Mouse (Mus musculus) hindbrain, embryonic 15.5 days (tissue): ENCODE results near the gene Cdca4. TPM values are rescaled to one million over a fixed set of nuclear protein-coding genes. Genes with fewer than 3 reads are reported as not detected.

ENCODE experiments used
- ATAC-seq: fragments of 200-750 bp; cut with Nextera tagmentation; 2 replicates; pipeline ENCODE4 v1.8.0; 2017; ENCODE audit warnings: low read depth, moderate number of reproducible peaks, moderate TSS enrichment; ENCODE audit not compliant: low FRiP score
- H3K27ac ChIP-seq: fragments of 300-500 bp; sonication (generic); replicated peaks from 2 replicates; pipeline ENCODE4 v1.5.1; 2015; ENCODE audit warnings: mild to moderate bottlenecking, inconsistent platforms
- H3K27me3 ChIP-seq: fragments of 300-500 bp; sonication (generic); 2 replicates; pipeline ENCODE4 v1.6.1; 2015; ENCODE audit warnings: control low read depth, inconsistent platforms
- H3K36me3 ChIP-seq: fragments of 300-500 bp; sonication (generic); 2 replicates; pipeline ENCODE4 v1.6.1; 2015; ENCODE audit warnings: control low read depth, inconsistent platforms
- H3K4me1 ChIP-seq: fragments of 300-500 bp; sonication (generic); replicated peaks from 2 replicates; pipeline ENCODE4 v1.6.1; 2015; ENCODE audit warnings: control low read depth, inconsistent platforms
- H3K4me2 ChIP-seq: fragments of 300-500 bp; sonication (generic); 2 replicates; pipeline ENCODE4 v1.6.1; 2015; ENCODE audit warnings: moderate library complexity, mild to moderate bottlenecking, inconsistent platforms
- H3K4me3 ChIP-seq: fragments of 300-500 bp; sonication (generic); 2 replicates; pipeline ENCODE4 v1.5.1; 2015; ENCODE audit warnings: mild to moderate bottlenecking, inconsistent platforms
- H3K9ac ChIP-seq: fragments of 300-500 bp; sonication (generic); 2 replicates; pipeline ENCODE4 v1.6.1; 2015; ENCODE audit warnings: inconsistent platforms
- H3K9me3 ChIP-seq: fragments of 300-500 bp; sonication (generic); 2 replicates; pipeline ENCODE4 v1.6.1; 2016; ENCODE audit warnings: control low read depth, inconsistent platforms
- WGBS: fragments of 180-500 bp; shearing (Covaris S2); methylation state at CpG from one replicate; pipeline ENCODE4 v1.1.7; 2015; 5-methylcytosine and 5-hydroxymethylcytosine counted together
- polyA plus RNA-seq: library from polyadenylated mRNA; unstranded; fragments of >200 nt; fragmentation: Nextera tagmentation; extraction: Ambion mirVana; gene quantifications from 2 replicates; pipeline ENCODE4 v1.2.1, GENCODE M21; 2015

Gene Cdca4
- polyA plus RNA-seq, 1 experiment from 2014 or later: 37.3 TPM

- Histone ChIP-seq H3K4me1 (peaks cover 7% of the 10 kb centered on the region), H3K9me3 (no peaks in the 10 kb centered on the region), H3K9ac (no peak within 1 kb of the TSS), H3K36me3 (no peaks in the 10 kb centered on the region), H3K4me2 (no peak within 1 kb of the TSS), H3K27ac (no peak within 1 kb of the TSS), H3K4me3 (no peak within 1 kb of the TSS), H3K27me3 (peaks cover 13% of the 10 kb centered on the region; the same call in 1 of the 2 replicates)
- ATAC-seq: no peak
- 70% methylated on average over 13 of the region's 13 CpGs for WGBS
Observed at GRCm38 (mm10) chr12:112868178-112869087, 39.2 kb upstream of the Cdca4 start, which contains the start of gene Gpr132. Gene Gpr132, minus strand, starts transcription at chr12:112868228.

DNA sequence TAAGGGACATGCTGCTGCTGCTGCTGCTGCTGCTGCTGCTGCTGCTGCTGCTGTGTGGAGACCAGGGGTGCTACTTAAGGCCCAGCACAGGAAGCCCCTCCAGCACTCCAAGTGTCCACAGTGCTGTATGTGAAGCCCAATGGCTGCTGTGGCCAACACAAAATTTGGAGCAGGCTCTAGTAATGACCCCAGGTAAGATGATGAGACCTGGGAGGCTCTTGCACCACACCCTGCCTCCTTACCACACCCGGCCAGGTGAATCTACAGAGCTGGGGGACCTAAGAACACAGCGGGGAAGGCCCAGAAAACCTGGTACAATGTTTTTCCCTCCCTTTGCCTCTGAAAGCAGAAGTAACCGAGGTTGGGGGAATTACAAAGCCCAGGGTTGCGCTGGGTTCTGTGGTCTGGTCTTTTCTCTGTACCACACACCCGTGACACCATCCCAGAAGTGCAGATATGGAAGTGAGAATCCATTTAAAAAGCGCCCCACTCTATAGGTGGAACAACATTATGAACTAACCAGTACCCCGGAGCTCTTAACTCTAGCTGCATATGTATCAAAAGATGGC, 38.0 kb upstream of the Cdca4 start:
- no peak for ATAC-seq
- no peak overlapping the region for H3K4me3 ChIP-seq
- H3K4me1 ChIP-seq: peaks cover 6% of the 10 kb centered on the region
- H3K36me3 ChIP-seq: no peaks in the 10 kb centered on the region
- H3K27me3 ChIP-seq: 0 out of 2 replicates have a peak, but pooled peaks cover 6% of the 10 kb centered on the region
- WGBS: 92% methylated on average over 7 of the region's 7 CpGs
- no peak overlapping the region for H3K9ac ChIP-seq
- no peaks in the 10 kb centered on the region for H3K9me3 ChIP-seq
- no peak overlapping the region for H3K27ac ChIP-seq
- H3K4me2 ChIP-seq: no peak overlapping the region

GRCm38 (mm10) chr12:112866467-112867080, 37.4 kb upstream of the Cdca4 start:
- Histone ChIP-seq H3K36me3 (no peaks in the 10 kb centered on the region), H3K27me3 (0 out of 2 replicates have a peak, but pooled peaks cover 5% of the 10 kb centered on the region), H3K4me2 (no peak overlapping the region), H3K9me3 (no peaks in the 10 kb centered on the region), H3K4me3 (no peak overlapping the region), H3K9ac (no peak overlapping the region), H3K27ac (no peak overlapping the region), H3K4me1 (peaks cover 6% of the 10 kb centered on the region)
- ATAC-seq: no peak
- WGBS: 77% methylated on average over 8 of the region's 8 CpGs

DNA sequence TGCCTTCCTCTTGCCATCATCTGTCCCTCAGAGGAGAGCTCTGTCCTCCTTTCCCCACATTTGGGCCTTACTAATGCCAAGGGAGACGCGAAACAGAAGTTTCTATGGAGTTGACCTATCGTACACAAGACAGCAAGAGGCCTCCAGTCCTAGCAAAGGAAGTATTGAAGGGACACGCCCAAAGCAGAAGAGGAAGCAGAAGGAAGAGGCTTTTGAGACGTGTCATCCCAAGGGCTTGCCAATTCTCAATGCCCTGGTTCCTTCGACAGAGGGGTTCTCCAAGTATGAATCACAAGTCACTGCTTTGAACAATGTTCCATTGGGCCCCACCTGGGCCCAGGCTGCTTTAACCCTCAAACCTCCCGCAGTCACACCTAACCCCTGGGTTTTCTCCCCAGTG, 35.6 kb upstream of the Cdca4 start:
- no peak overlapping the region for H3K9ac ChIP-seq
- H3K4me3 ChIP-seq: no peak overlapping the region
- WGBS: 83% methylated on average over 7 of the region's 7 CpGs
- H3K9me3 ChIP-seq: no peaks in the 10 kb centered on the region
- H3K27me3 ChIP-seq: no peaks in the 10 kb centered on the region
- H3K27ac ChIP-seq: no peak overlapping the region
- no peak overlapping the region for H3K4me2 ChIP-seq
- peaks cover 4% of the 10 kb centered on the region for H3K4me1 ChIP-seq
- no peak for ATAC-seq
- no peaks in the 10 kb centered on the region for H3K36me3 ChIP-seq

DNA sequence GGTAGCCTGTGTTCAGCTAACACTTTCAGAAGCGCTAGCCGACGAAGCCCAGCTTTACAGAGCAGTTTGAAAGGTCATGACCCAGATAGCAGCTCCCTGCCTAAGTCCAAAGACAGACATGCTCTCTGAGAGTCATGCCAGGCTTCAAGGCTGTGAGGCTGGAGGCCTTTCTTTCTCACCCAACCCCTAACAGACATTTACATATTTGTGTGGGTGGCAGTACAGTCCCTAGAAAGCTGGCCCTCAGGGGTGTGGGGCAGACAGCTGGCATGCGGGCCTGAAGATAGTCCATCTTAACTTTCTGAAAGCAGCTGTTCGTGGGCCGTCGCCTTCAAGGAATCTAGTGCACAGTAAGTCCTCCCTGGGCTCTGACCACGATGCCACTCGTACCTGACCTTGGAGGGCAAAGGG, 32.7 kb upstream of the Cdca4 start:
- no peak overlapping the region for H3K27ac ChIP-seq
- no peaks in the 10 kb centered on the region for H3K9me3 ChIP-seq
- no peak overlapping the region for H3K4me2 ChIP-seq
- no peak for ATAC-seq
- no peak overlapping the region for H3K4me3 ChIP-seq
- H3K27me3 ChIP-seq: no peaks in the 10 kb centered on the region
- H3K36me3 ChIP-seq: no peaks in the 10 kb centered on the region
- H3K9ac ChIP-seq: no peak overlapping the region
- WGBS: 60% methylated on average over 9 of the region's 9 CpGs
- no peaks in the 10 kb centered on the region for H3K4me1 ChIP-seq

- Histone ChIP-seq H3K9me3 (no peaks in the 10 kb centered on the region), H3K4me1 (no peaks in the 10 kb centered on the region), H3K4me3 (no peak overlapping the region), H3K9ac (no peak overlapping the region), H3K27me3 (no peaks in the 10 kb centered on the region), H3K27ac (no peak overlapping the region), H3K36me3 (no peaks in the 10 kb centered on the region), H3K4me2 (no peak overlapping the region)
- 77% methylated on average over 7 of the region's 7 CpGs for WGBS
- no peak for ATAC-seq
Observed at GRCm38 (mm10) chr12:112860765-112861164, 31.5 kb upstream of the Cdca4 start.

- no peak overlapping the region for H3K4me2 ChIP-seq
- 76% methylated on average over 8 of the region's 8 CpGs for WGBS
- no peak for ATAC-seq
- no peaks in the 10 kb centered on the region for H3K4me1 ChIP-seq
- no peak overlapping the region for H3K9ac ChIP-seq
- no peaks in the 10 kb centered on the region for H3K36me3 ChIP-seq
- no peak overlapping the region for H3K27ac ChIP-seq
- H3K9me3 ChIP-seq: no peaks in the 10 kb centered on the region
- H3K4me3 ChIP-seq: no peak overlapping the region
- no peaks in the 10 kb centered on the region for H3K27me3 ChIP-seq
Observed at GRCm38 (mm10) chr12:112859930-112860329, 30.7 kb upstream of the Cdca4 start.

GRCm38 (mm10) chr12:112858581-112859336, 29.5 kb upstream of the Cdca4 start:
- Histone ChIP-seq H3K36me3 (no peaks in the 10 kb centered on the region), H3K4me1 (no peaks in the 10 kb centered on the region), H3K4me2 (no peak overlapping the region), H3K9ac (no peak overlapping the region), H3K4me3 (no peak overlapping the region), H3K27me3 (no peaks in the 10 kb centered on the region), H3K27ac (no peak overlapping the region), H3K9me3 (no peaks in the 10 kb centered on the region)
- 95% methylated on average over 9 of the region's 9 CpGs for WGBS
- no peak for ATAC-seq

- H3K9ac ChIP-seq: no peak overlapping the region
- H3K4me3 ChIP-seq: no peak overlapping the region
- H3K9me3 ChIP-seq: no peaks in the 10 kb centered on the region
- no peak overlapping the region for H3K27ac ChIP-seq
- no peaks in the 10 kb centered on the region for H3K36me3 ChIP-seq
- H3K4me2 ChIP-seq: no peak overlapping the region
- 72% methylated on average over 9 of the region's 9 CpGs for WGBS
- no peaks in the 10 kb centered on the region for H3K4me1 ChIP-seq
- H3K27me3 ChIP-seq: no peaks in the 10 kb centered on the region
- ATAC-seq: no peak
Observed at GRCm38 (mm10) chr12:112857021-112857925, 28.1 kb upstream of the Cdca4 start.

GRCm38 (mm10) chr12:112856338-112856737, 27.1 kb upstream of the Cdca4 start:
- WGBS: 75% methylated on average over 3 of the region's 3 CpGs
- H3K4me3 ChIP-seq: no peak overlapping the region
- no peak overlapping the region for H3K9ac ChIP-seq
- H3K4me2 ChIP-seq: no peak overlapping the region
- no peak for ATAC-seq
- H3K36me3 ChIP-seq: no peaks in the 10 kb centered on the region
- H3K27ac ChIP-seq: no peak overlapping the region
- H3K27me3 ChIP-seq: no peaks in the 10 kb centered on the region
- H3K9me3 ChIP-seq: no peaks in the 10 kb centered on the region
- no peaks in the 10 kb centered on the region for H3K4me1 ChIP-seq
